Mouse (Mus musculus): ENCODE results near the gene Tsc22d2. TPM values are rescaled to one million over a fixed set of nuclear protein-coding genes. Genes with fewer than 3 reads are reported as not detected.

Tsc22d2 gene
- polyA plus RNA-seq, 1 experiment from 2014 or later: 12.8 TPM

GRCm38 (mm10) chr3:58487999-58488775 lies 73.7 kb downstream of the Tsc22d2 start:
- Histone ChIP-seq H3K4me2 (ENCODE audit: low read depth, low read length) (no peak overlapping the region), H3K9ac (replicated peaks; ENCODE audit: low read length) (no peak overlapping the region), H3K9me3 (replicated peaks; ENCODE audit: control insufficient read depth, low read length) (no peaks in the 10 kb centered on the region), H3K4me3 (ENCODE audit: low read depth, low read length) (no peak overlapping the region), H3K36me3 (replicated peaks; ENCODE audit: control insufficient read depth, insufficient read depth, low read depth, low read length) (no peaks in the 10 kb centered on the region), H3K4me1 (ENCODE audit: control insufficient read depth, insufficient read depth, low read length) (no peaks in the 10 kb centered on the region), H3K27ac (replicated peaks; ENCODE audit: low read depth, low read length) (no peak overlapping the region), H3K27me3 (ENCODE audit: control insufficient read depth, insufficient read depth, low read length) (no peaks in the 10 kb centered on the region)
- DNase-seq (ENCODE audit: low spot score) (no peak), ATAC-seq (replicated peaks; ENCODE audit: insufficient number of reproducible peaks, low FRiP score, low TSS enrichment, low read depth) (no peak)
- WGBS: 80% methylated on average over 8 of the region's 8 CpGs

GRCm38 (mm10) chr3:58490787-58491186 lies 76.3 kb downstream of the Tsc22d2 start:
- no peaks in the 10 kb centered on the region for H3K9me3 ChIP-seq (replicated peaks; ENCODE audit: control insufficient read depth, low read length)
- no peak overlapping the region for H3K4me3 ChIP-seq (ENCODE audit: low read depth, low read length)
- peak; percentile 11 for DNase-seq (ENCODE audit: low spot score)
- WGBS: 72% methylated on average over 7 of the region's 7 CpGs
- no peak overlapping the region for H3K9ac ChIP-seq (replicated peaks; ENCODE audit: low read length)
- H3K27ac ChIP-seq (replicated peaks; ENCODE audit: low read depth, low read length): no peak overlapping the region
- no peaks in the 10 kb centered on the region for H3K27me3 ChIP-seq (ENCODE audit: control insufficient read depth, insufficient read depth, low read length)
- H3K4me2 ChIP-seq (ENCODE audit: low read depth, low read length): no peak overlapping the region
- H3K36me3 ChIP-seq (replicated peaks; ENCODE audit: control insufficient read depth, insufficient read depth, low read depth, low read length): no peaks in the 10 kb centered on the region
- no peaks in the 10 kb centered on the region for H3K4me1 ChIP-seq (ENCODE audit: control insufficient read depth, insufficient read depth, low read length)
- no peak for ATAC-seq (replicated peaks; ENCODE audit: insufficient number of reproducible peaks, low FRiP score, low TSS enrichment, low read depth)

- 86% methylated on average over 4 of the region's 4 CpGs for WGBS
These were observed 79.1 kb downstream of the Tsc22d2 start for GRCm38 (mm10) chr3:58493621-58494020.

GRCm38 (mm10) chr3:58501961-58502360 lies 87.4 kb downstream of the Tsc22d2 start:
- no peak for DNase-seq (ENCODE audit: low spot score)
- Histone ChIP-seq H3K4me3 (ENCODE audit: low read depth, low read length) (no peak overlapping the region), H3K27ac (replicated peaks; ENCODE audit: low read depth, low read length) (no peak overlapping the region), H3K36me3 (replicated peaks; ENCODE audit: control insufficient read depth, insufficient read depth, low read depth, low read length) (no peaks in the 10 kb centered on the region), H3K9ac (replicated peaks; ENCODE audit: low read length) (no peak overlapping the region), H3K27me3 (ENCODE audit: control insufficient read depth, insufficient read depth, low read length) (no peaks in the 10 kb centered on the region), H3K9me3 (replicated peaks; ENCODE audit: control insufficient read depth, low read length) (no peaks in the 10 kb centered on the region), H3K4me2 (ENCODE audit: low read depth, low read length) (no peak overlapping the region), H3K4me1 (ENCODE audit: control insufficient read depth, insufficient read depth, low read length) (no peaks in the 10 kb centered on the region)
- no peak for ATAC-seq (replicated peaks; ENCODE audit: insufficient number of reproducible peaks, low FRiP score, low TSS enrichment, low read depth)
- 72% methylated on average over 2 of the region's 2 CpGs for WGBS

More at GRCm38 (mm10) chr3:58493621-58494020, 79.1 kb downstream of the Tsc22d2 start:
- H3K27me3 ChIP-seq (ENCODE audit: control insufficient read depth, insufficient read depth, low read length): no peaks in the 10 kb centered on the region
- no peak for DNase-seq (ENCODE audit: low spot score)
- H3K4me3 ChIP-seq (ENCODE audit: low read depth, low read length): no peak overlapping the region
- no peaks in the 10 kb centered on the region for H3K36me3 ChIP-seq (replicated peaks; ENCODE audit: control insufficient read depth, insufficient read depth, low read depth, low read length)
- ATAC-seq (replicated peaks; ENCODE audit: insufficient number of reproducible peaks, low FRiP score, low TSS enrichment, low read depth): no peak
- H3K27ac ChIP-seq (replicated peaks; ENCODE audit: low read depth, low read length): no peak overlapping the region
- no peak overlapping the region for H3K4me2 ChIP-seq (ENCODE audit: low read depth, low read length)
- H3K9me3 ChIP-seq (replicated peaks; ENCODE audit: control insufficient read depth, low read length): no peaks in the 10 kb centered on the region
- no peak overlapping the region for H3K9ac ChIP-seq (replicated peaks; ENCODE audit: low read length)
- no peaks in the 10 kb centered on the region for H3K4me1 ChIP-seq (ENCODE audit: control insufficient read depth, insufficient read depth, low read length)

- no peak overlapping the region for H3K9ac ChIP-seq (replicated peaks; ENCODE audit: low read length)
- WGBS: 57% methylated on average over 3 of the region's 3 CpGs
- H3K4me2 ChIP-seq (ENCODE audit: low read depth, low read length): no peak overlapping the region
- no peaks in the 10 kb centered on the region for H3K9me3 ChIP-seq (replicated peaks; ENCODE audit: control insufficient read depth, low read length)
- H3K36me3 ChIP-seq (replicated peaks; ENCODE audit: control insufficient read depth, insufficient read depth, low read depth, low read length): no peaks in the 10 kb centered on the region
- no peak overlapping the region for H3K27ac ChIP-seq (replicated peaks; ENCODE audit: low read depth, low read length)
- no peaks in the 10 kb centered on the region for H3K4me1 ChIP-seq (ENCODE audit: control insufficient read depth, insufficient read depth, low read length)
- H3K4me3 ChIP-seq (ENCODE audit: low read depth, low read length): no peak overlapping the region
- H3K27me3 ChIP-seq (ENCODE audit: control insufficient read depth, insufficient read depth, low read length): no peaks in the 10 kb centered on the region
- ATAC-seq (replicated peaks; ENCODE audit: insufficient number of reproducible peaks, low FRiP score, low TSS enrichment, low read depth): no peak
- DNase-seq (ENCODE audit: low spot score): no peak
These were observed 89.3 kb downstream of the Tsc22d2 start for GRCm38 (mm10) chr3:58503720-58504333.

- DNase-seq (ENCODE audit: low spot score) (no peak), ATAC-seq (replicated peaks; ENCODE audit: insufficient number of reproducible peaks, low FRiP score, low TSS enrichment, low read depth) (no peak)
- Histone ChIP-seq H3K27me3 (ENCODE audit: control insufficient read depth, insufficient read depth, low read length) (no peaks in the 10 kb centered on the region), H3K9me3 (replicated peaks; ENCODE audit: control insufficient read depth, low read length) (no peaks in the 10 kb centered on the region), H3K4me2 (ENCODE audit: low read depth, low read length) (no peak overlapping the region), H3K27ac (replicated peaks; ENCODE audit: low read depth, low read length) (no peak overlapping the region), H3K4me3 (ENCODE audit: low read depth, low read length) (no peak overlapping the region), H3K9ac (replicated peaks; ENCODE audit: low read length) (no peak overlapping the region), H3K4me1 (ENCODE audit: control insufficient read depth, insufficient read depth, low read length) (no peaks in the 10 kb centered on the region), H3K36me3 (replicated peaks; ENCODE audit: control insufficient read depth, insufficient read depth, low read depth, low read length) (no peaks in the 10 kb centered on the region)
These were observed 90.2 kb downstream of the Tsc22d2 start for GRCm38 (mm10) chr3:58504676-58505075.

- Histone ChIP-seq H3K4me3 (ENCODE audit: low read depth, low read length) (no peak overlapping the region), H3K4me1 (ENCODE audit: control insufficient read depth, insufficient read depth, low read length) (no peaks in the 10 kb centered on the region), H3K36me3 (replicated peaks; ENCODE audit: control insufficient read depth, insufficient read depth, low read depth, low read length) (no peaks in the 10 kb centered on the region), H3K4me2 (ENCODE audit: low read depth, low read length) (no peak overlapping the region), H3K27me3 (ENCODE audit: control insufficient read depth, insufficient read depth, low read length) (no peaks in the 10 kb centered on the region), H3K9me3 (replicated peaks; ENCODE audit: control insufficient read depth, low read length) (no peaks in the 10 kb centered on the region), H3K27ac (replicated peaks; ENCODE audit: low read depth, low read length) (no peak overlapping the region), H3K9ac (replicated peaks; ENCODE audit: low read length) (no peak overlapping the region)
- no peak for DNase-seq (ENCODE audit: low spot score)
- no peak for ATAC-seq (replicated peaks; ENCODE audit: insufficient number of reproducible peaks, low FRiP score, low TSS enrichment, low read depth)
- 83% methylated on average over 7 of the region's 7 CpGs for WGBS
These were observed 93.7 kb downstream of the Tsc22d2 start for GRCm38 (mm10) chr3:58508020-58508750.

- no peak for ATAC-seq (replicated peaks; ENCODE audit: insufficient number of reproducible peaks, low FRiP score, low TSS enrichment, low read depth)
These were observed 97.1 kb downstream of the Tsc22d2 start for GRCm38 (mm10) chr3:58511581-58511980.

More at GRCm38 (mm10) chr3:58511581-58511980, 97.1 kb downstream of the Tsc22d2 start:
- H3K4me3 ChIP-seq (ENCODE audit: low read depth, low read length): no peak overlapping the region
- no peaks in the 10 kb centered on the region for H3K27me3 ChIP-seq (ENCODE audit: control insufficient read depth, insufficient read depth, low read length)
- H3K9ac ChIP-seq (replicated peaks; ENCODE audit: low read length): no peak overlapping the region
- no peaks in the 10 kb centered on the region for H3K36me3 ChIP-seq (replicated peaks; ENCODE audit: control insufficient read depth, insufficient read depth, low read depth, low read length)
- H3K4me2 ChIP-seq (ENCODE audit: low read depth, low read length): no peak overlapping the region
- no peaks in the 10 kb centered on the region for H3K9me3 ChIP-seq (replicated peaks; ENCODE audit: control insufficient read depth, low read length)
- H3K27ac ChIP-seq (replicated peaks; ENCODE audit: low read depth, low read length): no peak overlapping the region
- H3K4me1 ChIP-seq (ENCODE audit: control insufficient read depth, insufficient read depth, low read length): no peaks in the 10 kb centered on the region
- no peak for DNase-seq (ENCODE audit: low spot score)
